Comparison of ENCODE assay signal across 9 mouse cellular contexts in genomic region chr4:62133706-62134105, GRCm38 (mm10). TPM values are rescaled to one million over a fixed set of nuclear protein-coding genes. Genes with fewer than 3 reads are reported as not detected.
DNase-seq lines count a peak whose midpoint lies in the region; ATAC-seq and TF ChIP-seq lines count a peak whose summit lies in the region.
"Had no signal": no experiment of that assay in that cellular context is flagged by ENCODE, and none has a peak within 500 bp of the region (broad histone marks: within the 10 kb centered on the region; RNA-seq: fewer than 3 reads in every experiment).

No protein-coding gene starts in this region.

- peak; percentile 52 for TF ChIP-seq CTCF in intestine, postnatal 0 days (IDR thresholded peaks at IDR 0.05; ENCODE audit: low read depth)

- no peaks in the 10 kb centered on the region for H3K4me1 ChIP-seq in intestine, postnatal 0 days (replicated peaks; ENCODE audit: control insufficient read depth, insufficient read depth, low read length)
- no peaks in the 10 kb centered on the region for H3K4me1 ChIP-seq in intestine, embryonic 15.5 days (replicated peaks)
- no peaks in the 10 kb centered on the region for H3K4me1 ChIP-seq in ES-E14 (ENCODE audit: control insufficient read depth in 2 of 2, insufficient read depth in 2 of 2, low read length in 2 of 2, poor library complexity in 1 of 2)

- intact Hi-C loops in heart, postnatal 14 days (cut with DNase I), result loop anchor here (5.0 kb wide), 1 partner anchor 94 kb away; no protein-coding TSS in a partner anchor
- intact Hi-C loops in left cerebral cortex, postnatal 4 days (cut with DNase I), result no loop called here

- H3K9ac ChIP-seq in intestine, postnatal 0 days (ENCODE audit: low read depth, low read length), result no peak overlapping the region
- no peak overlapping the region for H3K9ac ChIP-seq in intestine, embryonic 15.5 days
- no peak overlapping the region for H3K9ac ChIP-seq in ES-E14 (ENCODE audit: insufficient read depth, low read depth, low read length, poor library complexity, severe bottlenecking)

- ATAC-seq in intestine, postnatal 0 days, result no peak
- ATAC-seq in intestine, embryonic 15.5 days, result no peak
- no peak for ATAC-seq in granulocyte monocyte progenitor cell, adult 5-6 weeks (replicated peaks; ENCODE audit: poor library complexity, severe bottlenecking)

- H3K36me3 ChIP-seq in intestine, postnatal 0 days (ENCODE audit: control insufficient read depth, insufficient read depth), result no peaks in the 10 kb centered on the region
- no peaks in the 10 kb centered on the region for H3K36me3 ChIP-seq in intestine, embryonic 15.5 days
- no peaks in the 10 kb centered on the region for H3K36me3 ChIP-seq in ES-E14 (ENCODE audit: control insufficient read depth, insufficient read depth, low read length, poor library complexity, severe bottlenecking)

- WGBS in intestine, postnatal 0 days, result 60% methylated on average over 7 of the region's 7 CpGs
- WGBS in intestine, embryonic 15.5 days, result 65% methylated on average over 7 of the region's 7 CpGs

- H3K27ac ChIP-seq in intestine, postnatal 0 days (ENCODE audit: low read depth, low read length), result no peak overlapping the region
- H3K27ac ChIP-seq in intestine, embryonic 15.5 days, result no peak overlapping the region
- H3K27ac ChIP-seq in ES-E14 (ENCODE audit: insufficient read depth, low read depth, low read length, poor library complexity, severe bottlenecking), result no peak overlapping the region

- H3K9me3 ChIP-seq in intestine, postnatal 0 days (ENCODE audit: control insufficient read depth), result no peaks in the 10 kb centered on the region
- 0 out of 2 replicates have a peak, but pooled peaks cover 4% of the 10 kb centered on the region for H3K9me3 ChIP-seq in intestine, embryonic 15.5 days
- H3K9me3 ChIP-seq in ES-E14 (ENCODE audit: control insufficient read depth, insufficient read depth, low read depth, low read length), result no peaks in the 10 kb centered on the region; the same call in 1 of the 2 replicates

- in situ Hi-C loops in ES-E14 (cut with MboI; ENCODE audit: low sequenced_read_pairs in 2 of 2, unreplicated experiment in 2 of 2), result no loop called here

- H3K4me2 ChIP-seq in intestine, postnatal 0 days (replicated peaks; ENCODE audit: low read depth), result no peak overlapping the region
- H3K4me2 ChIP-seq in intestine, embryonic 15.5 days (replicated peaks), result no peak overlapping the region

- peak; percentile 29 for DNase-seq in ES-E14 (ENCODE audit: low read depth, low spot score)
- DNase-seq in adrenal gland, postnatal 25 days, result peak; percentile 56
- DNase-seq in heart, postnatal 14 days, result peak; percentile 28 to 56
- DNase-seq in left cerebral cortex, postnatal 4 days, result peak; percentile 58
- DNase-seq in thymus, postnatal 0 days (ENCODE audit: low spot score), result no peak

- H3K27me3 ChIP-seq in intestine, postnatal 0 days (replicated peaks; ENCODE audit: control insufficient read depth, insufficient read depth, low read length), result no peaks in the 10 kb centered on the region
- no peaks in the 10 kb centered on the region for H3K27me3 ChIP-seq in intestine, embryonic 15.5 days (replicated peaks)

- H3K4me3 ChIP-seq in intestine, postnatal 0 days (ENCODE audit: low read depth, low read length), result no peak overlapping the region
- H3K4me3 ChIP-seq in intestine, embryonic 15.5 days (replicated peaks), result no peak overlapping the region
- no peak overlapping the region for H3K4me3 ChIP-seq in ES-E14 (ENCODE audit: insufficient read depth in 1 of 2, low read depth in 1 of 2, low read length in 2 of 2, poor library complexity in 1 of 2, severe bottlenecking in 1 of 2)

TF ChIP-seq in ES-E14, 5 proteins besides CTCF, POLR2A, EP300 and RAD21:
- TF ChIP-seq ZC3H11A (IDR thresholded peaks at IDR 0.05; ENCODE audit: borderline replicate concordance, low read depth, low read length) (no peak), HCFC1 (IDR thresholded peaks at IDR 0.05; ENCODE audit: borderline replicate concordance, insufficient read depth, low read length) (no peak), MAFK (IDR thresholded peaks at IDR 0.05; ENCODE audit: insufficient read depth, low read depth, low read length) (no peak), ZNF384 (IDR thresholded peaks at IDR 0.05; ENCODE audit: low read depth, low read length) (no peak), CHD2 (IDR thresholded peaks at IDR 0.05; ENCODE audit: low read depth, low read length) (no peak)

RNA-seq across cellular contexts. Expression of gene Mup21, which starts 17.0 kb away (rescaled TPM):
- not detected in 2 replicates for polyA plus RNA-seq in intestine, postnatal 0 days (2015; fragmentation: Nextera tagmentation; extraction: Ambion mirVana)
- polyA plus RNA-seq in intestine, embryonic 15.5 days (2015; fragmentation: Nextera tagmentation; extraction: Ambion mirVana), result not detected in 2 replicates
- not detected in 2 replicates for total RNA-seq in ES-E14 (2012; rRNA removed)
- not detected in 2 replicates for total RNA-seq in adrenal gland, postnatal 25 days (2021)
- total RNA-seq in heart, postnatal 14 days (2021), result not detected
- not detected for total RNA-seq in left cerebral cortex, postnatal 4 days (2021)
- total RNA-seq in granulocyte monocyte progenitor cell, adult 5-6 weeks (2014; fragmentation: Nextera tagmentation), result not detected in 2 replicates
- total RNA-seq in granulocyte monocyte progenitor cell, adult 5-6 weeks (2017), result not detected in 2 replicates
- polyA plus RNA-seq in thymus, postnatal 0 days (2015; fragmentation: Nextera tagmentation; extraction: Ambion mirVana), result not detected in 2 replicates
- total RNA-seq: hematopoietic stem cell, adult 5-6 weeks had no signal

RNA-seq across cellular contexts. Expression of gene Mup3, which starts 46.6 kb away (rescaled TPM):
- not detected in 2 replicates for polyA plus RNA-seq in intestine, postnatal 0 days (2015; fragmentation: Nextera tagmentation; extraction: Ambion mirVana)
- polyA plus RNA-seq in intestine, embryonic 15.5 days (2015; fragmentation: Nextera tagmentation; extraction: Ambion mirVana), result not detected in 2 replicates
- total RNA-seq in ES-E14 (2012; rRNA removed), result not detected in 2 replicates
- total RNA-seq in adrenal gland, postnatal 25 days (2021), result 0.33 and 16.3 TPM in 2 replicates
- total RNA-seq in heart, postnatal 14 days (2021), result not detected
- not detected for total RNA-seq in left cerebral cortex, postnatal 4 days (2021)
- not detected in 2 replicates for total RNA-seq in granulocyte monocyte progenitor cell, adult 5-6 weeks (2014; fragmentation: Nextera tagmentation)
- not detected in 2 replicates for total RNA-seq in granulocyte monocyte progenitor cell, adult 5-6 weeks (2017)
- not detected in 2 replicates for polyA plus RNA-seq in thymus, postnatal 0 days (2015; fragmentation: Nextera tagmentation; extraction: Ambion mirVana)
- total RNA-seq: hematopoietic stem cell, adult 5-6 weeks had no signal
